Mouse (Mus musculus): ENCODE measurements around the gene Slc39a11. TPM values are rescaled to one million over a fixed set of nuclear protein-coding genes. Genes with fewer than 3 reads are reported as not detected.

The Slc39a11 gene
- polyA plus RNA-seq, 1 experiment from 2014 or later: 37.1 TPM

- Histone ChIP-seq H3K9me3 (no peaks in the 10 kb centered on the region), H3K36me3 (no peaks in the 10 kb centered on the region), H3K4me1 (peaks cover 31% of the 10 kb centered on the region), H3K27ac (no peak overlapping the region), H3K9ac (no peak overlapping the region), H3K4me2 (no peak overlapping the region), H3K4me3 (replicated peaks) (no peak overlapping the region), H3K27me3 (replicated peaks) (no peaks in the 10 kb centered on the region)
- WGBS: 72% methylated on average over 6 of the region's 6 CpGs
- ATAC-seq (ENCODE audit: insufficient read depth, low FRiP score, low read depth): no peak
Observed at GRCm38 (mm10) chr11:113258016-113258415, 391.9 kb downstream of the Slc39a11 start.

DNA sequence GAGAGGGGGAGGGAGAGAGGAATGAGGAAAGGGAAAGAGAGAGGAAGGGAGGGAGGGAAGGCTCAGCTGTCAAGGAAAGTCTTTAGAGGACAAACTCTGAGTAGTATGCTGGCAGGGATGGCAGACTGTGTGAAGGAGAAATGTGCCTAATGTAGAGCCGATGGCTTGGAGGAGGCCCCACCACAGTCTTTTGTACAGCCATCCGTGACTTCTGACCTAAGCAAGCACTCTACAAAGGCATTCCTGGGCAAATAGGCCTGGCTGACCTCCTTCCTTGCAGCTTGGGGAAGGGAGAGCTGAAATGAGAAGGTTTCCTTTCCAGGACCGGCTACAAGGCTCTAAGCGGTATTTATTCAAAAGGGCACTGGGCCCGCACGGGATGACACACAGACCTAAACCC, 395.2 kb downstream of the Slc39a11 start:
- no peaks in the 10 kb centered on the region for H3K27me3 ChIP-seq (replicated peaks)
- 47% methylated on average over 6 of the region's 6 CpGs for WGBS
- H3K27ac ChIP-seq: 0 out of 2 replicates have a peak overlapping the region, but pooled peaks have one; percentile 13
- no peaks in the 10 kb centered on the region for H3K36me3 ChIP-seq
- no peak overlapping the region for H3K4me3 ChIP-seq (replicated peaks)
- no peak for ATAC-seq (ENCODE audit: insufficient read depth, low FRiP score, low read depth)
- H3K4me1 ChIP-seq: peaks cover 25% of the 10 kb centered on the region
- H3K9ac ChIP-seq: no peak overlapping the region
- no peaks in the 10 kb centered on the region for H3K9me3 ChIP-seq
- H3K4me2 ChIP-seq: no peak overlapping the region

GRCm38 (mm10) chr11:113253169-113253568, 396.7 kb downstream of the Slc39a11 start:
- Histone ChIP-seq H3K4me3 (replicated peaks) (no peak overlapping the region), H3K4me2 (no peak overlapping the region), H3K27ac (no peak overlapping the region), H3K9me3 (no peaks in the 10 kb centered on the region), H3K27me3 (replicated peaks) (no peaks in the 10 kb centered on the region), H3K36me3 (no peaks in the 10 kb centered on the region), H3K9ac (no peak overlapping the region), H3K4me1 (peaks cover 19% of the 10 kb centered on the region)
- peak; percentile 63 for ATAC-seq (ENCODE audit: insufficient read depth, low FRiP score, low read depth)
- WGBS: 73% methylated on average over 4 of the region's 4 CpGs

- Histone ChIP-seq H3K4me1 (peaks cover 15% of the 10 kb centered on the region), H3K9me3 (no peaks in the 10 kb centered on the region), H3K36me3 (no peaks in the 10 kb centered on the region), H3K27me3 (replicated peaks) (no peaks in the 10 kb centered on the region), H3K27ac (no peak overlapping the region), H3K4me3 (replicated peaks) (no peak overlapping the region), H3K9ac (no peak overlapping the region), H3K4me2 (no peak overlapping the region)
- WGBS: 82% methylated on average over 7 of the region's 7 CpGs
- ATAC-seq (ENCODE audit: insufficient read depth, low FRiP score, low read depth): no peak; the same call in 1 of the 2 replicates
Observed at GRCm38 (mm10) chr11:113251172-113251571, 398.7 kb downstream of the Slc39a11 start.

DNA sequence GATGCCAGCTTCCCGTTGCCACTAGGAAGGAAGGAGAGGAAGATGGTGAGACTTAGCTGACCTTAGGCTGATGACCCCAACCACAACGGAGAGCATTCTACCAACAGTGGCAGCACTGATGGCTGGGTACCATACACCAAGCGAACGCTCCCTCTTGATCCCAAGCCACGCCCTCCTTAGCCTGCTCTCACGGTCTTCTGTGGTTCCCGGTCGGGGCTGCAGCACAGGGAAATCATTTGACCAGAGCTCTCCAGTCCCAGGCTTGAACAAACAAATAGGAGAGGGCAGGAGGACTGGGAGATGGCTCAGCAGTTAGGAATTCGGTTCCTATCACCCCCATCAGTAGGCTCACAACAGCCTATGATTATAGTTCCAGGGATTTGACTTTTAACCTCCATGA, 403.4 kb downstream of the Slc39a11 start:
- H3K4me3 ChIP-seq (replicated peaks): no peak overlapping the region
- ATAC-seq (ENCODE audit: insufficient read depth, low FRiP score, low read depth): peak; percentile 67

DNA sequence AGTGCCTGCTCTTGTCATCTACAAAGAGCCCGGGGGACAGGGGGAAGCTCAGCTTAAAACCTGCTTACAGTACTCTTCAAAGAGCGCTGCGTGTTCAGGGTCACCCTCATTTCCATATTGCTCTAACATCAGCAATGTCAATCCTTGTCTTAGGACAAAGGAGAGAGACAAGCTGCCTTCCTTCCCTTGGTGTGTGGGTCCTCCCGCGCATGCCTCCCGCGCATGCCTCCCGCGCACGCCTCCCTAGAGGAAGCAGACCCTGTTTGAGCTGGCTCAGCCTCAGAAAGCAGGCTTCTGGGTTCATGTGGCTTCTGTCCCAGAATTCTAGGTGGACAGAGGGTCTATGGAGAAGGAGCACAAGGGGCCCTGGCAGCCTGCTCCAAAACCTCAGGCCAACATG, 404.2 kb downstream of the Slc39a11 start:
- ATAC-seq (ENCODE audit: insufficient read depth, low FRiP score, low read depth): no peak

More for the DNA sequence above, 403.4 kb downstream of the Slc39a11 start:
- Histone ChIP-seq H3K4me1 (no peaks in the 10 kb centered on the region), H3K36me3 (no peaks in the 10 kb centered on the region; the same call in 1 of the 2 replicates), H3K27me3 (replicated peaks) (no peaks in the 10 kb centered on the region), H3K4me2 (no peak overlapping the region), H3K27ac (no peak overlapping the region), H3K9me3 (no peaks in the 10 kb centered on the region), H3K9ac (no peak overlapping the region)
- 52% methylated on average over 9 of the region's 9 CpGs for WGBS

DNA sequence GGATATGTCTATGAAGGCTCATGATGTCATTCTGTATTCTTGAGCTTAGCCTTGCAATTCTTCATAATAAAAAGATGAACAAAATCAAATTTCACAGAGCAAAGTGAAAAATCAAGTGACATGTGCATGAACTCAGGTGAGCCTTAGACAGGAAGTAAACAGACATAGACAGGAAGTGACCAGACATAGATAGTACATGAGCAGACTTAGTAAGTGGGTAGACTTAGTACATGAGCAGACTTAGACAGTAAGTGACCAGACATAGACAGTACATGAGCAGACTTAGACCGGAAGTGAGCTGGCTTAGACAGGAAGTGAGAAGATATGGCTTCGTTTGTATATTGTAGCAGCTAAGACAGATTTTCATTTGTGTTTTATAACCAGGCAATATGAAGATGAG, 415.4 kb downstream of the Slc39a11 start:
- Histone ChIP-seq H3K4me3 (replicated peaks) (no peak overlapping the region), H3K9ac (no peak overlapping the region), H3K9me3 (no peaks in the 10 kb centered on the region), H3K27ac (no peak overlapping the region), H3K36me3 (no peaks in the 10 kb centered on the region), H3K4me2 (no peak overlapping the region), H3K4me1 (no peaks in the 10 kb centered on the region), H3K27me3 (replicated peaks) (no peaks in the 10 kb centered on the region)
- no peak for ATAC-seq (ENCODE audit: insufficient read depth, low FRiP score, low read depth)
- 79% methylated on average over 2 of the region's 2 CpGs for WGBS

More for the DNA sequence above, 404.2 kb downstream of the Slc39a11 start:
- Histone ChIP-seq H3K9me3 (no peaks in the 10 kb centered on the region), H3K4me2 (no peak overlapping the region), H3K36me3 (no peaks in the 10 kb centered on the region; the same call in 1 of the 2 replicates), H3K4me3 (replicated peaks) (no peak overlapping the region), H3K27me3 (replicated peaks) (no peaks in the 10 kb centered on the region), H3K27ac (no peak overlapping the region), H3K4me1 (no peaks in the 10 kb centered on the region), H3K9ac (no peak overlapping the region)
- WGBS: 76% methylated on average over 10 of the region's 10 CpGs

DNA sequence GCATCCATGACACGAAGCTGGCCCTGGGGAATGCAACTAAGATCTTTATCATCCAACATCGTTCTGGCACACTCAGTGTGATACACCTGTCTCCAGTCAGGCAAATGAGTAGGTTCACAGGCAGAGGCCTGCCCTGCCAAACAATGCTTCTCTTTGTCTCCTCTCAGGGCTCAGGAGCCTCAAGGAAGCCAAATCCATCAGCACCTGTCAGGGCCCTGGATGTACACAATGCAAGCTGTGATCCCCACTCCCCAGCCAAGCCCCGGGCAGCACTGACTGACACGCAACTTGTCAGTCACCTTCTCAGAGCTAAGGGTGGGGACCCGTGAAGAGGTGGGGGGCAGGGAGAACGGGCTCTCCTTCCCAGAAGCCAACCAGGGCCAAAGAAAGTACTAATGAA, 417.8 kb downstream of the Slc39a11 start:
- peak; percentile 81 for ATAC-seq (ENCODE audit: insufficient read depth, low FRiP score, low read depth)
- WGBS: 25% methylated on average over 6 of the region's 6 CpGs
- peak overlapping the region; percentile 64 for H3K27ac ChIP-seq

GRCm38 (mm10) chr11:113230410-113231132, 419.3 kb downstream of the Slc39a11 start:
- WGBS: 65% methylated on average over 6 of the region's 6 CpGs
- H3K4me3 ChIP-seq (replicated peaks): no peak overlapping the region
- no peaks in the 10 kb centered on the region for H3K9me3 ChIP-seq
- no peaks in the 10 kb centered on the region for H3K4me1 ChIP-seq
- no peaks in the 10 kb centered on the region for H3K36me3 ChIP-seq
- no peaks in the 10 kb centered on the region for H3K27me3 ChIP-seq (replicated peaks)
- H3K9ac ChIP-seq: no peak overlapping the region
- H3K27ac ChIP-seq: no peak overlapping the region
- no peak overlapping the region for H3K4me2 ChIP-seq
- no peak for ATAC-seq (ENCODE audit: insufficient read depth, low FRiP score, low read depth)

More for the DNA sequence above, 417.8 kb downstream of the Slc39a11 start:
- Histone ChIP-seq H3K36me3 (no peaks in the 10 kb centered on the region), H3K9me3 (no peaks in the 10 kb centered on the region), H3K9ac (no peak overlapping the region), H3K4me2 (no peak overlapping the region), H3K27me3 (replicated peaks) (no peaks in the 10 kb centered on the region), H3K4me3 (replicated peaks) (no peak overlapping the region), H3K4me1 (no peaks in the 10 kb centered on the region)

DNA sequence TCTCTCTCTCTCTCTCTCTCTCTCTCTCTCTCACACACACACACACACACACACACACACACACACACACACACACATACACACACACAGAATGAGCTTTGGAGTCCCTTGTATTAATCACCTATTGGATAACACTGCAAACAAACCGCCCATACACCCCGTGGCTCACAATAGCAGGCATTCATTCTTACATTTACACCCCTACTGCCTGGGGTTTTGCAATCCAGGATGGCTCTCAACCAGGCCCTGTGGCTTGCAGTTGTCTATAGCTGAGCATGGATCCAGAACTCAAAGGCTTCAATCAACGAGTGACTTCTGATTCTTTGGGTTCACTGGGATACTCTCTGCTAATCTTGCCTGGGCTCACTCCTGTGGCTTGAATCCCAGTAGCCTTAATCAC, 424.1 kb downstream of the Slc39a11 start:
- no peak overlapping the region; the same call in 1 of the 2 replicates for H3K27ac ChIP-seq
- no peaks in the 10 kb centered on the region for H3K9me3 ChIP-seq
- H3K27me3 ChIP-seq (replicated peaks): no peaks in the 10 kb centered on the region
- peak; percentile 65; the same call in 1 of the 2 replicates for ATAC-seq (ENCODE audit: insufficient read depth, low FRiP score, low read depth)
- H3K36me3 ChIP-seq: no peaks in the 10 kb centered on the region
- H3K4me3 ChIP-seq (replicated peaks): no peak overlapping the region
- H3K4me1 ChIP-seq: peaks cover 17% of the 10 kb centered on the region
- WGBS: 53% methylated on average over 3 of the region's 3 CpGs
- no peak overlapping the region for H3K9ac ChIP-seq
- no peak overlapping the region for H3K4me2 ChIP-seq

DNA sequence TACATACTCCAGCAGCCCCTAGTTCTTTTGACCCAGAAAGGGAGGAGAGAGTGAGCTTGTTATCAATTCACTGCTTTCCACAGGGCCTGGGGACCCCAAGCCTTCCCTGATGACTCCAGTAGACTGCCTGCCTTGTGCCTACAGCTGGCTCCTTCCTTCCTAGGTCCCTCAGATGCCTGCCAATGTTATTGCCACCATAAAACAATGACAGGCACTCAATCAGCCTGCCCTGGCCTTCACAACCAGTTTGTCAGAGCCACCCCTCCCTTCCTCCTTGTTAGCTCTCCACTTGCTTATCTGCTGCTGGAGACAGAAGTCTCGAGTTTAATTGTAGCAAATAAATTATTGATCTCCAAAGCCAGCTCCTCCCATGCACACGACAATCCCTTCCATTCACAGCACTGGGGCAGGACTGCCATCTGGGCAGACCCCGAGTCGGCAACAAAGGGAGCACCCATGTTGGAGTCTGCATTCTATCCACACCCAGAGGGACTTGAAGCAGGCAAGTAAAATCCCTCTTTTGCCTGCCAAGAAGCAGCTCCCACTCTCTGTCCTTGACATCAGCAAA, 426.0 kb downstream of the Slc39a11 start:
- no peak overlapping the region for H3K4me3 ChIP-seq (replicated peaks)
- peak overlapping the region; percentile 9; the same call in 1 of the 2 replicates for H3K27ac ChIP-seq
- no peaks in the 10 kb centered on the region for H3K27me3 ChIP-seq (replicated peaks)
- WGBS: 33% methylated on average over 4 of the region's 4 CpGs
- ATAC-seq (ENCODE audit: insufficient read depth, low FRiP score, low read depth): no peak
- no peak overlapping the region for H3K4me2 ChIP-seq
- peaks cover 19% of the 10 kb centered on the region for H3K4me1 ChIP-seq
- H3K36me3 ChIP-seq: no peaks in the 10 kb centered on the region
- no peaks in the 10 kb centered on the region for H3K9me3 ChIP-seq
- H3K9ac ChIP-seq: no peak overlapping the region

All from stomach, embryonic 15.5 days (tissue).